Mouse (Mus musculus): ENCODE results near the gene Usp22. TPM values are rescaled to one million over a fixed set of nuclear protein-coding genes. Genes with fewer than 3 reads are reported as not detected.

Gene Usp22
- total and polyA plus RNA-seq, 3 experiments = 48.1 to 65.3 (median 54.7) TPM

DNA sequence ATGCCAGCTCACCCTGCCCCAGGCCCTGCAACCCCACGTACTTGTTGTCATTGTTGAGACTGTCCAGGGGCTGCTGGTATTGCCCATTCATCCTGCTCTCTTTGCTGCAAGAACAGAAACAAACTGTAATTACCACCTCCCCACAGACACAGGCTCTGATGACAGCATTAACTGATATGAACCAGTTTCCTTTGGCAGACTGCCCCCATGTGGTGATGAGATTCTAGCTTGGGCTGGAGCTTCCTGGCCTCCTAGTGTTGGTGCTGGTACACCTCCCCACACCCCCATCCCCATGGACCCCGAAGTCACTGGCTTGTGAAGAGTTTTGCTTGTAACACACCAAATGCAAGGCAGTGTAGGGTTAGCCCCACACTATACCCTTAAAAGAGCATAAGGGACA, 19.1 kb downstream of the Usp22 start:
- Histone ChIP-seq H3K4me3 (replicated peaks in 1 of 3; ENCODE audit: low read depth in 2 of 3, low read length in 2 of 3, poor library complexity in 1 of 3) (no peak overlapping the region), H3K79me2 (replicated peaks; ENCODE audit: control insufficient read depth, extremely low read depth, insufficient read depth, poor library complexity, severe bottlenecking) (no peaks in the 10 kb centered on the region), H3K36me3 (replicated peaks in 1 of 2; ENCODE audit: control insufficient read depth in 1 of 2, insufficient read depth in 1 of 2, low read length in 1 of 2) (peaks cover 84 to 98% of the 10 kb centered on the region in 2 experiments), H3K9me3 (replicated peaks; ENCODE audit: low read length) (no peaks in the 10 kb centered on the region), H3K27ac (ENCODE audit: insufficient read depth, low read depth) (no peak overlapping the region), H3K9ac (ENCODE audit: insufficient read depth, low read depth) (no peak overlapping the region), H3K4me2 (ENCODE audit: insufficient read depth, low read depth, poor library complexity, severe bottlenecking) (no peak overlapping the region), H3K27me3 (replicated peaks) (no peaks in the 10 kb centered on the region), H3K4me1 (ENCODE audit: control insufficient read depth in 1 of 2, insufficient read depth in 2 of 2) (peaks cover 0 to 10% of the 10 kb centered on the region in 2 experiments; a peak in 1 of 4 replicates)
- dilution Hi-C loops (cut with MboI; ENCODE audit: extremely low pct_ligation_motif_present, extremely low pct_unique_long_range_greater_than_20kb, low sequenced_read_pairs) (no loop called here), in situ Hi-C loops (cut with MboI; ENCODE audit: low pct_ligation_motif_present, low pct_unique_long_range_greater_than_20kb, low sequenced_read_pairs) (no loop called here)
- DNase-seq (ENCODE audit: extremely low read depth) = peak; percentile 82
- TF ChIP-seq RCOR1 (conservative IDR thresholded peaks at IDR 0.05; ENCODE audit: low read depth, low read length) = no peak
- TF ChIP-seq BHLHE40 (IDR thresholded peaks at IDR 0.05; ENCODE audit: low read depth, low read length) = no peak
- no peak for TF ChIP-seq KAT2A (IDR thresholded peaks at IDR 0.05; ENCODE audit: insufficient replicate concordance, low read length)
- TF ChIP-seq ZC3H11A (IDR thresholded peaks at IDR 0.05; ENCODE audit: low read depth, low read length) = peak; percentile 89
- TF ChIP-seq PAX5 (IDR thresholded peaks at IDR 0.05; ENCODE audit: low read length) = no peak
- TF ChIP-seq E2F4 (IDR thresholded peaks at IDR 0.05; ENCODE audit: insufficient replicate concordance, low read depth, low read length) = no peak
- no peak for TF ChIP-seq MAFK (IDR thresholded peaks at IDR 0.05; ENCODE audit: insufficient replicate concordance, low read length)
- TF ChIP-seq ZMIZ1 (IDR thresholded peaks at IDR 0.05; ENCODE audit: low read depth, low read length) = no peak
- TF ChIP-seq TBP (conservative IDR thresholded peaks at IDR 0.05; ENCODE audit: low read depth, low read length) = no peak
- TF ChIP-seq UBTF (IDR thresholded peaks at IDR 0.05; ENCODE audit: low read depth, low read length) = no peak
- 0 out of 2 replicates have a peak, but pooled peaks have one; percentile 29 for TF ChIP-seq NELFE (IDR thresholded peaks at IDR 0.05; ENCODE audit: low read depth, low read length)
- no peak for TF ChIP-seq GABPA (IDR thresholded peaks at IDR 0.05; ENCODE audit: insufficient replicate concordance, low read depth, low read length)
- TF ChIP-seq USF2 (conservative IDR thresholded peaks at IDR 0.05; ENCODE audit: low read depth, low read length) = no peak
- no peak for TF ChIP-seq EP300 (IDR thresholded peaks at IDR 0.05; ENCODE audit: low read length)
- TF ChIP-seq ETS1 (conservative IDR thresholded peaks at IDR 0.05; ENCODE audit: low read depth, low read length) = no peak
- TF ChIP-seq RAD21 (IDR thresholded peaks at IDR 0.05; ENCODE audit: low read depth, low read length) = peak; percentile 89
- no peak for TF ChIP-seq NRF1 (IDR thresholded peaks at IDR 0.05; ENCODE audit: low read depth, low read length)
- no peak for TF ChIP-seq POLR2AphosphoS2 (IDR thresholded peaks at IDR 0.05; ENCODE audit: low read depth, low read length)
- no peak for TF ChIP-seq ELF1 (IDR thresholded peaks at IDR 0.05; ENCODE audit: low read depth, low read length)
- no peak for TF ChIP-seq MAX (IDR thresholded peaks at IDR 0.05; ENCODE audit: low read length)
- TF ChIP-seq HCFC1 (IDR thresholded peaks at IDR 0.05; ENCODE audit: low read depth, low read length) = no peak
- no peak for TF ChIP-seq MXI1 (IDR thresholded peaks at IDR 0.05; ENCODE audit: low read depth, low read length)
- peak; percentile 98 for TF ChIP-seq SMC3 (IDR thresholded peaks at IDR 0.05; ENCODE audit: low read depth, low read length)
- TF ChIP-seq CTCF (conservative IDR thresholded peaks at IDR 0.05 in 1 of 2, IDR thresholded peaks at IDR 0.05 in 1 of 2; ENCODE audit: low read depth in 2 of 2, low read length in 2 of 2) = peak; percentile 12 to 95; a peak in 2 of 4 replicates
- TF ChIP-seq MYC (IDR thresholded peaks at IDR 0.05; ENCODE audit: low read depth, low read length) = no peak
- TF ChIP-seq JUN (IDR thresholded peaks at IDR 0.05; ENCODE audit: insufficient read depth, low read depth, low read length) = no peak
- no peak for TF ChIP-seq USF1 (IDR thresholded peaks at IDR 0.05; ENCODE audit: low read depth, low read length)
- TF ChIP-seq MAZ (IDR thresholded peaks at IDR 0.05; ENCODE audit: low read depth, low read length) = no peak
- TF ChIP-seq IRF4 (IDR thresholded peaks at IDR 0.05; ENCODE audit: low read depth, low read length) = no peak; the same call in 1 of the 2 replicates
- TF ChIP-seq MEF2A (IDR thresholded peaks at IDR 0.05; ENCODE audit: borderline replicate concordance, low read depth, low read length) = no peak

Data from CH12.LX (cell line).